Mouse (Mus musculus) olfactory bulb, adult 2 months (tissue): ENCODE results near the gene Mgat5.

Source experiments
- CTCF ChIP-seq: fragments of 200-500 bp; IDR thresholded peaks from 2 replicates; pipeline ENCODE4 v1.5.1; 2012; ENCODE audit warnings: low read depth, mild to moderate bottlenecking, low read length, moderate library complexity; ENCODE audit not compliant: insufficient read depth
- POLR2A ChIP-seq: fragments of 200-500 bp; IDR thresholded peaks from 2 replicates; pipeline ENCODE4 v1.6.1; 2012; ENCODE audit warnings: mild to moderate bottlenecking, low read depth, low read length, moderate library complexity; ENCODE audit not compliant: insufficient read depth

DNA sequence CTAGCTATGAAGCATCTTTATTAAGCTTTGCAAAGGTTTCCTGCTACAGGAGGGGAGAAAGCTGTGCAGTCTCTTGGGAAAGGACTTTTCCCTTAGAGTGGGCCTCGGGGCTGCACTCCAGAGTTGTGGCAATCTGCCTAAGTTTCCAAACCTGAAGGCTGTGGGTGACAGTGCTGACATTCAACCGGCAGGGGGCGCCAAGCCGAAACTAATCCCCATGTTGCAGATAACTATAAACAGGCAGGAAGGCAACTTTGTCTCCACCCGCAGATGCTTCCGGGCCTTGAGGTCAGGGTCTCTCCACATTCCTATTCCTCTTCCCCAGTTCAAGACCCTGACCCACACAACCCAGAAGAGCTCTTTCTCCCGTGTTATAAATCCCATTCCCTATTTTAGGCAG lies 280.0 kb downstream of the Mgat5 start:
- TF ChIP-seq CTCF (peak; percentile 58; the same call in 1 of the 2 replicates), POLR2A (no peak)
